Mouse (Mus musculus) MN1 (cell line): ENCODE data around the gene Pex14.
A peak's percentile ranks its signal among the peaks of the same experiment; 100 is the strongest.
"Not testable (repeated sequence)": the region's sequence is repeated elsewhere in the genome, so short reads cannot be mapped to it uniquely, and the experiment has no call there.

Experiments
- DNase-seq: peaks from one replicate; pipeline ENCODE4 v3.0.0-alpha.2; 2016; ENCODE audit warnings: low spot score

Gene Pex14

DNA sequence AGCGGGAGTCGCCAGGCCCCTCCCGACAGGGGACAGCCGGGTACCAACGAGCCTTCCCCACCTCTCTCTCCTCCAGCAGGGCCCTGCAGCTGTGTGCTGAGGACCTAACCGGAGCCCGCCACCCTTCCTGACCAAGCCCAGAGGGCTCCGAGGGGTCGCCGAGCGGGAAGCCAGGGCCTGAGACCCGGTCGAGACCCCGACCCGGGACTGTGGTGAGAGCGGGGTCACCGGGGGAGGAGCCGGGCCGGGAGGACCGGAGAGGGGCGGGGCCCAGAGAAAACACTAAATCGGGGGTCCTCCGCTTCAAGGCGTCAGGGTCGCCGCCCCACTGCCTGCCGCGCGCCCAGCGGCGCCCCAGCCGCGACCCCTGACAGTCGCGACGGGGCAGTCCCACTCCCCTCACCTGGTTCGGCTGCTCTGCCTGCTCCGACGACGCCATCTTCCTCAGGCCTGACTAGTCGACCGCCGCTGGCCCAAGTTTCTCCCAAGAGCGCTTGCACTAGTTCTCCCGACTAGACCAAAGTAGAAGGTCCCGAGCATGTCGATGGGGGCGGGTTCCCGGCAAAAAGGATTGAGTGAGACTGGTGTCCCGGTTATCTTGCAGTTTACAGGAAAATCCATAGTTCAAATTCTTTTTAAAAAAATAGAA, at the start of gene Pex14:
Gene Pex14 (minus strand): TSS at position 508 of the 649 bp plus-strand sequence.
- DNase-seq: peak; percentile 92

DNA sequence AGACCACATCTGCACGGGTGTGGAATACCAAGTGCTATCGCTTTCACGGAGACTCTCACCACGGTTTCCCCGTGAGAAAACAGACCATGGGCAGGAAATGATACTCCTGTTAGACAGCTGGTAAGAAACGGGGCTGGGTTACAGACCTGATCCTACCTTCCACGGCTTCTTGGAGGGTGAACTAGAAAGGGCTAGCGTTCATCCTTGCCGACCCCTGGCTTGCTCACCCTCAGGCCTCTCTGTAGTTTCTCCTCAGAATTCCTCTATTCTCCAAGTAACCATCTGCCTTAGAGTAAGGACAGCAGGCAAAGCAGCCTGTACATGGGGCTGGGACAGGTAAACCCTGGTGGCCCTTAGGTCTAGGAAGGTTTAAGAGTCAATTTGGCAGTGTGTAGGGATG, 49.5 kb upstream of the Pex14 start:
- no peak for DNase-seq

DNA sequence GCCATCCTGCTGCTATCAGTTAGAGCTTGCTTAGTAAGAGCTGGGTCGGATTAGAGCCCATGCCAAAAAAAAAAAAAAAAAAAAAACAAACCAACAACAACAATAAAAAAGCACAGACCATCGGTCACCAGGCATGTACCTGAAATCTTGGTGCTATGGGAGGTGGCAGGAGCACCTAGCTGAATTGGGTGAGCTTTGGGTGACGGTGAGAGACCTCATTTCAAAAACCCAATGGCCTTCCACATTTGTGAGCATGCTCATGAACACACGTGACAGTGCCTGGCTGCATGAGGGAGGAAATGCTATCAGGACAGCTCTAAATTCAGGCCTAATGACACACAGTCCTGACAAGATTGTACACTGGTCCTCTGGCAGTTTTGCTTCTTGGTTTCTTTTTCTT, 48.4 kb upstream of the Pex14 start:
- no peak for DNase-seq

DNA sequence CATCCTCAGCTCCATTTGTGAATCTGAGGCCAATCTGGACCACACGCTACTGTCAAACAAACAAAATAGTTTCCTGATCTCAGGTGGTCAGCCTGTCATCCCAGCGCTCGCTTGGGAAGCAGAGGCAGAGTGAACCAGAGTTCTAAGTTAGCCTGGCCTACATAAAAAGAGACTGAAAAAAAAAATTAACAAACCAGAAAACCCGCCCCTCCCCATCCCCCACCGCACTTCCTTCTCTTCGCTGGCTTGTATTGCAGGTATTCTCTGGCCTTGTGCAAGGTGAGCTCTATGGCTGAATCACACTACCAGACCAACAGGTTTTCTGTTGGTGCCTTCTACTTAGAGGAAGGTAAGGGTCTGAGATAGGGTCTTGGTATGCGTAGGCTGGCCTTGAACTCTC, 47.9 kb upstream of the Pex14 start:
- DNase-seq: no peak

DNA sequence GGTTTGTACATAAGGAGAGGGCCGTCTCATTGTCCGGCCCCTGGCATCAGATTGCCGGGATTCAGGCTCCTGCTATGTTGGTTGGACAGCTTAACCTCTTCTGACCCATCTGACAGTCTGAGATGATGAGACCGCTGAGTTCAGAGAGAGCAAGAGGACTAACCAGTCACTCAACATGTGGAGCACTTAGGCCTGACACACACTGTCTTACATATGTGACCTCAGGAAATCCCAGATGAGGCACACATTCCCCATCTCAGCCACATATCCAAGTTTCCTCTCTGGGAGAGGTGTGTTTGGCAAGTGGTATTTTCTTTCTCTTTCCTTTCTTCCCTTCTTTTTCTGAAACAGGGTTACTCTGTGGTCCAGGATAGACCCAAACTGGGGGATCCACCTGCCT, 45.5 kb upstream of the Pex14 start:
- DNase-seq: no peak

DNA sequence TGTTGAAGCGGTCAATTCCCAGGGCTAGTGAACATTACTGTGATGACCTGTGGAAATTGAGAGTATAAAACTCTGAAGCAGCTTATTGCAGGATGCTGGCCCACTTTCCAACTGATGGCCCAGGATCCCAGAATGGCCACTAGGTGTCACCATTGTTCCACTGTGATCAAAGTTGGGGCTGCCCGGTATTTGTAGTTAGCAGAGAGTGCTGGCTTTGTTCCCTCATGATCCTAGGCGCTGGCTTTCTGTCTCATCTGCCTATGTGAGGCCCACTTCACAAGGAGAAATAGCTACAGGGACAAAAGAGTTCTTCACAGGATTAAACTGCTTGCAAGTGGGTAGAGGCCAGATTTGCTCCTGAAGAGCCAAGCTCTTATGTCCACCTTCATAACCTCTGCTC, 44.8 kb upstream of the Pex14 start:
- DNase-seq: peak; percentile 85

DNA sequence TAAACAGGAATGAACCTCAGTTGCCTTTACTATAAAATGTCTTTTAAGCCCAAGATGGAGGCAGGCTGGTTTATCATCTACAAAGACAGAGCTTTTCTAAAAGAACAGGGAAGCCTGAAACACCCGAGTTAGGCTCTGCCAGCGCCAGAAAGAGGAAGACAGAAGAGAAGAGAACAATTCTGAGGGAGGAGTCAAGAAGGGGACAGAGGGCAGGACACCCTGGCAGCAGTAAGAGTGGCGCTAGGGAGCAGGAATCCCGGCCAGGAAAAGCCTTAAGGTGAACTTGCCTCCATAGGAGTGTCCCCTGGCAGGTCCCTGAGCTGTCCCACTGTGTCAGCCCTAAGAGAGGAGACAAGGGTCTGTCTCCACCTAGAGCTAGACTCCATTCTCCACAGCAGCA, 43.9 kb upstream of the Pex14 start:
- DNase-seq: peak; percentile 53

DNA sequence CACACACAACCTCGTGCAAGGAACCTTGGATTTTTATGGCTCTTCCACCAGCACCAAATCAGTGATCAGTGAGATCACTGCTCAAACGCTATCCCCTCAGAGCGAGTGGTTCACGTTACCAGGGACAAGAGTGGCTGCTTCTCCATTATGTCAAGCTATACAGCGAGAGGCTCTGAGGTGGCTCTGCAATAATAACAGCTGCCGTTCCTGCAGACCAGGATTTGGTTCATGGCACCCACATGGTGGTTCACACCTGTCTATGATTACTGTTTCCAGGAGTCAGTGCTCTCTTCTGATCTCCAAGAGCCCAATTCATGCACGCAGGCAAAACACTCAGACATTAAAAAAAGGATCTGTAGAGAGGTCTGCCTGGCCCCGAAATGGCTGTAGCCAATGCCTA, 38.8 kb upstream of the Pex14 start:
- no peak for DNase-seq

DNA sequence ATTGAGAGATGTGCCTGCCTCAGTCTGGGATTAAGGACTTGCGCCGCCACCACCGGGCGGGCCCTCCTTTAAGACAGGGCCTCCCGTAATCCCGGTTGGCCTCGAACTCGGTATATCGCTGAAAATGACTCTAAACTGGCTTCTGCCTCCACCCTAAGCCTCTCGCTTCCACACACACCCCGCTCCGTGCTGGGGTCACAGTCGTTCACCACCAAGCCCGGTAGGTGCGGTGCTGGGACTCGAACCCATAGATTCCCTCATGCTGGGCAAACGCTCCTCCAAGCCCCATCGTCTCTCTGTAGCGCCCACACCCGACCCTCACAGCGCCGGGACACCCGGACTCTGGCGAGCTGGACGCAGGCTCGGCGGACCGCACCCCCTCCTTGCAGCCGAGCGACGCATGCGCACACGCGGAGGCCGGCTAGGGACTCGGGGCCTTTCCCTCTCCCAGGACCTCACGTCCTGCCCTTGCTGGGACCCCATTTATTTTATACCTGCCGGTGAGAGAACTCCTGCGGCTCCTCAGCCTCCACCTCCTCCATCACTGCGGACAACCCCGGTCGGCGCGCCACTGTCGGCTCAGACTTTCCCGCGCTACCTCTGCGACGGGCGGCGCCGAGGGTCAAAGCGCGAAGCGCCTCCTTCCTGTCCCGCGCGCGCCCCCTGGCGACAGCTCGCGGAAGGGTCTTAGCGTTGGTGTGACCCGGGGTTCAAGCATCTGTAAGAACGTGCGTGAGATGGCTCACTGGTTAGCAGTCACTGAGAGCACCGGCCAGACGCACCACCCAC, 37.5 kb upstream of the Pex14 start, which contains the start of gene Cenps:
Gene Cenps (minus strand): TSS at position 648 of the 789 bp plus-strand sequence.
- DNase-seq: peak; percentile 91

DNA sequence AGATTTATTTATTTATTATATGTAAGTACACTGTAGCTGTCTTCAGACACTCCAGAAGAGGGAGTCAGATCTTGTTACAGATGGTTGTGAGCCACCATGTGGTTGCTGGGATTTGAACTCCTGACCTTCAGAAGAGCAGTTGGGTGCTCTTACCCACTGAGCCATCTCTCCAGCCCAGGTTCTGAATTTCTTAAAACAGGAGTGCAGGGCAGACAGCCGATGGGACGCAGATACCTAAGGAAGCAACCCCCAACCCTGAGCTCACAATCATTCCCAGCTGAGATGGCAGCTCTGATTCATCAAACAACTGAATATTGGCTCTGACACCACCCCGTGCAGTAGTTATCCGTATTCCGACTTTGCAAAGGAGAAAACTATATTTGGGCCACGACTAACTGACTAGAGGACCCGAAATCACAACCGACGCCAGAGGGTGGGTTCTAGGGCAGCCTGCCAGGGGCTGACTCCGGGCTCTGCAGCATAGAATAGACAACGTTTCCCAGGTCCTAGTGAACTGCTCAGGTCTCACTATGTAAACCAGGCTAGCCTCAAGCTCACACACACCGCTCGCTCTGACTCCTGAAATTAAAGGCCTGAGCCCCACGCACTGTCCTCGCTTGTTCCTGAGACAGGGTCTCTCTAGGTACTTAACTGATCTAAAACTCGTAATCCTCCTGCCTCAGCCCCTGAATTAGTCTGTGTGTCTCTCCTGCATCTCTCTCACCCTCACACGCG, 36.6 kb upstream of the Pex14 start:
- peak; percentile 47 for DNase-seq

DNA sequence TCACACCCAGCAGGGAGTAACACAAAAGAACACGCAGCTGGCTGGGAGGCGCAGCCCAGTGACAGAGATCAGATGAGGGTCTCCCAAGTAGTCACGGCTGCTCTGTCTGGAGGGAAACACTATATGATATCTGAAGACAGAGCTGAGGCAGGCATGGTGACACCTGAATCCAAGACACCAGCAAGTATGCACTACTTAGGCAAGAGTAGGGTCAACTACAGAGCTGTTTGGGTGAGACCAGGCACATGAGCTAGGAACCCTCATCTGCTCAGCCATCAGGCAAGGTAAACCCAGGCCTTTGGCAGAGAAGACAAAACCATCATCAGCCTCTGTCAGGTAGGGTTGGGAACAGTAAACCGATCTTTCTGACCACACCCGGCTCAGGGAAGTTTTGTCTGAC, 33.7 kb upstream of the Pex14 start:
- DNase-seq: no peak

DNA sequence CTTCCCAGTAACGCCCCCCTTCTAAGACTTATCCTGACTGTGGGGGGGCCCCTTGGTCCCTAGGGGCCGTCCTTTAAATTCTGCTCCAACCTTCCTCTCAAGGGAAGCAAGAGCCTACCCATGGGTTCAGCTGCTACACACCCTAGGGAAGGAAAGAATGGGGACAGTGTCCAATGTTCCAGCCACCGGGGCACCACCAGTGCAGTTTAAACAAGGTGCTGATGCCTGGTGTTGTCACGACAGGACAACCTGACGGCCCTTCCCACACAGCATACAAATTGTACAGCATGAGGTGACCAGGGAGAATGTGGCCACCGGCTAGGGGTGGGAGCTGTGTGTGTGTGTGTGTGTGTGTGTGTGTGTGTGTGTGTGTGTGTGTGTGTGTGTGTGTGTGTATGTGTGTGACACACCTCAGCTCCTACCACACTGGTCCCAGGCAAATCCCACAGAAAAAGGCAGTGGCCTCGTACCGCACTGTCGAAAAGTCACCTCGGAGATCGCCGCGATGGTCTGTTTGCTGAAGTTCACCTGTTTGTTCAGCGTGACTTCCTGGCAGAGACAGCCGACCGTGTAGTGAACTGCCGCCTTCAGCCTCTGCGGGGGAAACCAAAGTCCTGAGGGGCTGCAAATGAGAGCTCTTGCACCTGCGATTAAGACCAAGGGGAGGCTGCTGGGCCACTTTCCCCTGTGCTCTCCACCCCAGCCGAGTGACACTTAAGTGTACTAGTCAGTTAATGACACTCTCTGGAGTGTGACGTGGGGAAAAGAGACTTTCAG, 32.3 kb upstream of the Pex14 start:
- no peak for DNase-seq

DNA sequence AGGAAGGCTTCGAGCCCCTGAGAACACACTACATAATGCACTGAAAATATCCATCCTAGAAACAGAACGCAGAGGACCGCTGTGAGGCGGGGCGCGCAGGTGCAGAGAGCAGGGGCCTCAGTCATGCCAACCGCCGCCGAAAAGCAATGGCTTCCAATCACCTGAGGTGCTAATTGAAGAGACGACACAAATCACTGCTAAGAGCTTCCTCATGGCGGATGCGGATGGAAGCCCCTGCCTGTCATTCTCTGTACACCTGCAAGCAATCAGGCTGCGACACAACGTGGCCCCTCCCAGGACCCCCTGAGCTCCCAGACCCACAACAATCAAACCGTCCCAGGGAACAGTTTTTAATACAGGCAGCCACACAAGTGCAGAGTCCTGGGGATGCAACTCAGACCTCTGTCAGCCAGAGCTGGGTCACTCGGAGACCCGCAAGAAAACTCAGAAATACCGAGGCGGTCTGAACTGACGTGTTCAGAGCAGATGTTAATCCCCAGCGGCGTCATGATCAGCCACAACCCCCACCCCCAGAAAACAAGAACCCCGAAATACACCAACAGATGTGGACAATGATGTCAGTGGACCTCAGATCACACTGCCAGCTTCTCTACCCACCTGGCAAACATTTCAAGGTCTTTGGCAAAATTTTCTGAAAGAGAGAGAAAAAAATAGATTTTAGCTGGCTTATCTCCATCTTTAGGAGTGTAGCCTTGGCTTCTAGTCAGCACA, 31.5 kb upstream of the Pex14 start:
- no peak for DNase-seq

DNA sequence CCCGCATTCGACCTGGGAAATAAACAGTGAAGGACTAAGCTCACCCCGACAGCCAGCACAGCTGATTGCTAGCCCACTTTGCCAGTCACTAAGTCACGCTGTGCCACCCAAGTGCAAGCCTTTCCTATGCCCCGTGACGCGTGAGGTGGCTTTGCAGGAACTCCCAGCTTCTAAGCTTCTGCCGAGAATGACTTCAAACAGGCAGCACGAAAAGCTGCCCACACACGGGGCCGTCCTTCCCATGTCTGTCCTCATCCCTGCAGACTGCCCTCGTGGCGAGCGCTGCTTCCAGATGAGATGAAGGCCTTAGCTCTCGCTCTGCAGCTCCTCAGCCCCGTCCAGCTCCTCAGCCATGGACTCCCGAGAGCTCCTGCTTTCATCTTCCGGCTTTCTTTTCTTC, 28.8 kb upstream of the Pex14 start:
- no peak for DNase-seq

DNA sequence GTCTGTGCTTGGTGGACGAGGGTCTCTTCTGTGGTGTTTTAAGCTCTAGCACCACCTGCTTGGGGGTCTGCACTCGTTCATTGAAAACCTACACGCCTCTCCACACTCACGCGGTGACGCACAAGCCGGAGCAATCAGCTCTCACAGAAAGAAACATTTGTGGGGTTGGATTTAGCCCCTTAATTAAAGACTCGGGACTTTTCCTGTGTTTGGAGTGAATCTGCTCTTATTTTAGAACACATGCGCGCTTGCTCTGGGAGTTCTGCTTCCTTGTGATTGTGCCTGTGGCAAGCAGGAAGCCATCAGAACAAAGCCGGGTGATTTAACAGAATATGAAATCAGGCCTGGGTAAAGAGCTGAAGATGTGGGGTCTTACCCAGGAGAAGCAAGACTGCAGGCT, 27.0 kb upstream of the Pex14 start, which contains the start of gene Cort:
Gene Cort (minus strand): TSS at position 101 of the 400 bp plus-strand sequence.
- no peak for DNase-seq

DNA sequence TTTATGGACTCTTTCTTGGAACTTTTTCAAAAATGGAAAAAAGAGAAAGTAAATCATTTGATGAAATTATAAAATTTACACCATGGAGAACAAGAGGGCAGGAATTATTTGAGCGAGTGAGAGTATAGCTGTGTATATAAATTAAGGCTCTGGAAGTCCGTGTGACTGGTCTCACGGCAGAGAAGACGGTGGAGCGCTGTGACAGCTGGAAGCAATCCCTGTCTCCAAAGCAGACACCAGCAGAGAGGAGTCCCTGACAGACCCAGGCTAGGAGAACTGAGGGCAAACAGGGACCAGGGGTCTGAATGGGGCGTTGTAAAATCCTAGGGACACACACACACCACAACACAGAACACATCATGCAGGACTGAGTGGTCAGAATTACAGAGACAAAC, 26.4 kb upstream of the Pex14 start:
- no peak for DNase-seq

DNA sequence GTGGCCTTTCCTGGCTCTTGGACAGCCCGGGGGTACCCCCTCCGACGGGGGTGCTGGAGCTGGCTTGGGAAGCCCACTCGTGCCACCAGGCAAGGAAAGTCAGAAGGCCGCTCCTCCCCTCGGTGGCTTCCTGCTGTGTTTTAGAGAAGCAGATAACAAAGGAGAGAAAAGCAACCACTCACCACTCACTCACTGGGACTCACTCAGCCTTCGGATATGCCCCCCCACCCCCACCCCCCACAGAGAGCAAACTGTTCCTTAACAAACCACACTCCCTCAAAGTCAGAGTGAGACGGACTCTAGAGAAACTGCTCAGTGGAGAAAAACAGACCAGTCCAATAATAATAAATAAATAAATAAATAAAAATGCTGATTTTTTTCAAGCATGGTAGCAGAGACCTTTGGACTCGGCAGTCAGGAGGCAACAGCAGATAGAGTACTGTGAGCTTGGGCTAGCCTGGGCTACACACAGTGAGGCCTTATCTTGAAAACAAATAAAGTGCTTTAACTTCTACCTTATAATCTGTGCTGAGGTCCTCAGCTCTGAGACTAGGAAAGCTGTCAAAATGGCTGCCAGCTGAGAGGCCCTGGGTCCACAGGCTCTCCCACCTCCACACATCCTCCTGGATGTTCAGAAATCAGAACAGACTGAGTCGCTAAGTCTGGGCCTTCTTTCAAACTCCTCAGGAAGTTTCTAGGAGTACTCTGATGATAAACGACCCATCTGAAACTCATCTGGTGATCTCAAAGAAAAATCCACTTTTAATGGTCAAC, 25.9 kb upstream of the Pex14 start:
- DNase-seq: no peak

DNA sequence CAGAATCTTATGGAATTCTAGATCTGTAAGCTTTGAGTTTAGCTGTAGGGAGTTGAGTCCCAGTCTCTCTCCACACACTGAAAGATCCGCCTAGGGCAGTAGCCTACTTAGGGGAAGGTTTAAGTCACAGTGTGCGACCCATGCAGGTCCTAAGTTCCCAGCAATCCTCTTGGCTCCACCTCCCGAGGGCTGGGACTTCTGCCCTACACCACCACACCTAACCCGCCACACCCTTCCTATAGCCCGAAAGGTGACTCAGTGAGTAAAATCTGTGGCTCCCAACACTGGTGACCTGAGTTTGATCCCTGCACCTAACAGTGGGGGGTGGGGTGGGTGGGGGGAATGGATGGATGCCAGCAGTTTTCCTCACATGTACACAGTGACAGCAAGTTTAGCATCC, 23.8 kb upstream of the Pex14 start:
- no peak for DNase-seq

DNA sequence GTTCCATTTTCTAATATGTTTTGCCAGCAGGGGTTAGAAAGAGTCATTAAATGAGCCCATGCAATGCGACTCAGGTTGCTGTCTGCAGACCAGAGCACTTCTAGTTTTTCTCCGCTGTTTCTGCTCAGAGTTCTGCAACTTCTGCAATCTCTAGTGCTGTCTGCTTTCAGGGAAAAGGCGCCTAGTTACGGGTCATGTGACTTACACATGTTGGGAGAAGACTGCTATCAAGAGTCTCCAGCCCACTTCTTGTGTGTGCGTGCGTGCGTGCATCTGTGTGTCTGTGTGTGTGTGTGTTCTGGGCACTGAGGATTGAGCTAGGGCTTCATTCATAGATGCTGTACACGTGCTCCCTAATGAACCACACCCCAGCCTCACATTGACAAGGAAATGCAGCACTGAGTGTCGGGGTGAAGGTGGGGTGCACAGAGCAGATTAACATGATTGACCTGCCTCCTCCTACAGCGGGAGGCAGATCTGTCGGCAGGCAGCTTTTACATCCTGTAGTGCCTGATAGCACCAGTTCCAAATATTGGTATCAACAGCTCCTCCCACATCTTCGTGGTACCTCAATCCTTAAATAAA, 20.4 kb upstream of the Pex14 start:
- not testable (repeated sequence) for DNase-seq

DNA sequence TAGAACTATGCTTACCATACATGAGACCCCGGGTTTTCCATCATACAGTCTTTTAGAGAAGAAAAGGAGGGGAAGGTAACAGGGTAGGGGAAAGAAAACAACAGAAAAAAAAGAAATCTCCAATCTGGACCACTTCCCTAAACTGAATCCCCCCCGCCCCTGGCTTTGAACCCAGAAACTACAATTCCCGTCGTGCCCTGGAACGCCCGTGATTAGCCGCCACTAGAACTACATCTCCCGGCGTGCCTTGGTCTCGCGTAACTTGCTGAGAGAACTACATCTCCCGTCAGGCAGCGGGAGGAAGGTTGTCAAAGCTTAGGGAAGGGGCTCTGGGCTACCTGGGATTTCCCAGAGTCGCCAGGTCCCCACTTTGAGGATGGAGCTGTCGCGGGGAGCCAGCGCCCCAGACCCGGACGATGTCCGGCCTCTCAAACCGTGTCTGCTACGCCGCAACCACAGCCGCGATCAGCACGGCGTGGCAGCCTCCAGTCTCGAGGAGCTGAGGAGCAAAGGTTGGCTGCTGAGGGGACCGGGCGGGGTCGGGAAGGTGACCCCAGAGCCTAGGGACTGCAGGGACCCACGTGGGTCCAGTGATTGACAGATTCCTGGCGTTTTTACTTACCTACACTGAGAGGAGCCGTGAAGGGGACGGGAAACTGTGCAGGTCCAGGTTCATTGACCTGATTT, 4.3 kb upstream of the Pex14 start, which contains the start of gene Dffa:
Gene Dffa (plus strand): TSS at position 272 of the 687 bp plus-strand sequence.
- DNase-seq: peak; percentile 92
